10 mouse cellular contexts compared by ENCODE assay signal in the genomic region with DNA sequence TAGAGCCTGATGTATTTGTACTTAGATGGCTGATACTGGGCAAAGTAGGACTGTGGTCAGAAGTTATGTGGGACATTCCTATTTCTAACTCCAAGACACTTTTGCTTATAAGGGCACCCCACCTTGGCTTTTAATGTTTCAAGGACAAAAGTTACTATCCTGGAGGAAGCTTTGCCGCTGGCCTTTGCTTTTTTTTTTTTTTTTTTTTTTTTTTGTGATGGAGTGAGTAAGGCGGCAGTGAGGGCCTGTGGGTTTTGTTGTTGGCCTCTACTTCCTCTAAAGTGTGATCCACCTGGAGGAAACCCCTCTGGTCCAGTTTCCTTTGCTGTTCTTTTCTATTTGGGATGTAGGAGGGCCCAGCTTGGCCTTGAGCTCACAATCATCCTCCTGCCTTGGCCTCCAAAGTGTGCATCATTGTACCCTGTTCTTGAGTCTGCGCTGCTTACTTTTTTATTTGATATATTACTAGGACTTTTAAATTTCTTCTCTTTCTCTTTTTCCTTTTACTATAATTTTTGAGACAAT. TPM values are rescaled to one million over a fixed set of nuclear protein-coding genes. Genes with fewer than 3 reads are reported as not detected.
DNase-seq lines count a peak whose midpoint lies in the region; ATAC-seq lines count a peak whose summit lies in the region.
"Had no signal": no experiment of that assay in that cellular context is flagged by ENCODE, and none has a peak within 500 bp of the region (broad histone marks: within the 10 kb centered on the region; RNA-seq: fewer than 3 reads in every experiment).

No protein-coding gene starts in this region.

- H3K4me3 ChIP-seq in heart, embryonic 16.5 days (ENCODE audit: low read length): peak overlapping the region; percentile 100
- H3K4me3 ChIP-seq in brown adipose tissue, adult 24 weeks (ENCODE audit: insufficient read depth, low read depth, low read length): peak overlapping the region; percentile 99
- H3K4me3 ChIP-seq in hindbrain, embryonic 15.5 days: peak overlapping the region; percentile 67
- peak overlapping the region; percentile 99 for H3K4me3 ChIP-seq in midbrain, embryonic 14.5 days (replicated peaks; ENCODE audit: low read depth, low read length)

- no peaks in the 10 kb centered on the region for H3K9me3 ChIP-seq in heart, embryonic 16.5 days (replicated peaks; ENCODE audit: control insufficient read depth, low read length)
- no peaks in the 10 kb centered on the region for H3K9me3 ChIP-seq in hindbrain, embryonic 15.5 days
- H3K9me3 ChIP-seq in midbrain, embryonic 14.5 days (ENCODE audit: control insufficient read depth, low read length): no peaks in the 10 kb centered on the region

- H3K4me1 ChIP-seq in heart, embryonic 16.5 days (ENCODE audit: control insufficient read depth, insufficient read depth, low read length): peaks cover 15% of the 10 kb centered on the region
- H3K4me1 ChIP-seq in brown adipose tissue, adult 24 weeks (ENCODE audit: control insufficient read depth, insufficient read depth, insufficient read length, low read length): no peaks in the 10 kb centered on the region; the same call in 1 of the 2 replicates
- H3K4me1 ChIP-seq in hindbrain, embryonic 15.5 days (replicated peaks): peaks cover 27% of the 10 kb centered on the region
- peaks cover 11% of the 10 kb centered on the region for H3K4me1 ChIP-seq in midbrain, embryonic 14.5 days (ENCODE audit: control insufficient read depth, insufficient read depth, low read length)

- no peak for ATAC-seq in heart, embryonic 16.5 days (replicated peaks; ENCODE audit: extremely low read depth, insufficient read depth, low FRiP score)
- ATAC-seq in hindbrain, embryonic 15.5 days (ENCODE audit: low FRiP score, low read depth): no peak
- no peak for ATAC-seq in midbrain, embryonic 14.5 days (ENCODE audit: low FRiP score, low TSS enrichment)
- ATAC-seq in inflammation-experienced regulatory T-cells, adult 6 months: no peak

- peak overlapping the region; percentile 68 for H3K4me2 ChIP-seq in heart, embryonic 16.5 days (ENCODE audit: low read depth, low read length)
- peak overlapping the region; percentile 78 for H3K4me2 ChIP-seq in hindbrain, embryonic 15.5 days
- H3K4me2 ChIP-seq in midbrain, embryonic 14.5 days (ENCODE audit: low read length): peak overlapping the region; percentile 79

- H3K36me3 ChIP-seq in heart, embryonic 16.5 days (ENCODE audit: control insufficient read depth, insufficient read depth): peaks cover 12% of the 10 kb centered on the region
- peaks cover 22% of the 10 kb centered on the region for H3K36me3 ChIP-seq in hindbrain, embryonic 15.5 days
- H3K36me3 ChIP-seq in midbrain, embryonic 14.5 days (ENCODE audit: control insufficient read depth, insufficient read depth, low read length): peaks cover 29% of the 10 kb centered on the region

- no peaks in the 10 kb centered on the region for H3K27me3 ChIP-seq in heart, embryonic 16.5 days (ENCODE audit: control insufficient read depth, insufficient read depth, low read length)
- H3K27me3 ChIP-seq in hindbrain, embryonic 15.5 days: no peaks in the 10 kb centered on the region
- no peaks in the 10 kb centered on the region for H3K27me3 ChIP-seq in midbrain, embryonic 14.5 days (ENCODE audit: control insufficient read depth, insufficient read depth, low read length)

- no peak overlapping the region for H3K9ac ChIP-seq in heart, embryonic 16.5 days (ENCODE audit: low read length)
- H3K9ac ChIP-seq in hindbrain, embryonic 15.5 days: peak overlapping the region; percentile 79
- H3K9ac ChIP-seq in midbrain, embryonic 14.5 days (replicated peaks; ENCODE audit: low read length): peak overlapping the region; percentile 92; the same call in 1 of the 2 replicates

- no peak for DNase-seq in heart, adult 8-10 months (ENCODE audit: low spot score)
- DNase-seq in midbrain, embryonic 14.5 days: no peak
- no peak for DNase-seq in cerebellum, adult 18-20 months
- DNase-seq in layer of hippocampus, adult 11-12 months (ENCODE audit: low spot score): no peak
- DNase-seq: layer of hippocampus, adult 9-11 months; right cerebral cortex, postnatal 14 days had no signal

- WGBS in heart, embryonic 16.5 days: 78% methylated on average over 3 of the region's 3 CpGs
- WGBS in hindbrain, embryonic 15.5 days: 67% methylated on average over 3 of the region's 3 CpGs
- WGBS in midbrain, embryonic 14.5 days: 79% methylated on average over 3 of the region's 3 CpGs

- H3K27ac ChIP-seq in heart, embryonic 16.5 days (ENCODE audit: low read length): peak overlapping the region; percentile 96
- H3K27ac ChIP-seq in brown adipose tissue, adult 24 weeks (replicated peaks; ENCODE audit: low read depth, low read length): peak overlapping the region; percentile 70; the same call in 1 of the 2 replicates
- H3K27ac ChIP-seq in hindbrain, embryonic 15.5 days (replicated peaks): peak overlapping the region; percentile 98
- peak overlapping the region; percentile 98; the same call in 1 of the 2 replicates for H3K27ac ChIP-seq in midbrain, embryonic 14.5 days (replicated peaks; ENCODE audit: low read depth, low read length)

RNA-seq across cellular contexts. Expression of gene Phf12, which starts 3.0 kb away (rescaled TPM):
- 11.6 and 12.4 TPM in 2 replicates for polyA plus RNA-seq in heart, embryonic 16.5 days (2015; fragmentation: Nextera tagmentation; extraction: Ambion mirVana)
- total RNA-seq in heart, adult 8-10 months (2022): 10 to 100 TPM; 24.8 to 27.5 (median 26.0) TPM
- polyA plus RNA-seq in brown adipose tissue, adult 24 weeks (2012; ENCODE audit: insufficient read depth, insufficient read length, missing spikeins): 9.6 and 13.3 TPM in 2 replicates
- 15.1 and 19.0 TPM in 2 replicates for polyA plus RNA-seq in hindbrain, embryonic 15.5 days (2015; fragmentation: Nextera tagmentation; extraction: Ambion mirVana)
- 18.5 and 20.3 TPM in 2 replicates for polyA plus RNA-seq in midbrain, embryonic 14.5 days (2014; fragmentation: Nextera tagmentation; extraction: Ambion mirVana)
- 10 to 100 TPM; 21.4 to 37.6 (median 35.3) TPM for polyA plus RNA-seq in inflammation-experienced regulatory T-cells, adult 6 months (2017; shearing (Covaris generic))

RNA-seq across cellular contexts. Expression of gene Dhrs13, which starts 46.5 kb away (rescaled TPM):
- polyA plus RNA-seq in heart, embryonic 16.5 days (2015; fragmentation: Nextera tagmentation; extraction: Ambion mirVana): 12.3 and 12.6 TPM in 2 replicates
- total RNA-seq in heart, adult 8-10 months (2022): 1 to 10 TPM; 2.8 to 5.1 (median 4.2) TPM
- 3.0 and 3.4 TPM in 2 replicates for polyA plus RNA-seq in brown adipose tissue, adult 24 weeks (2012; ENCODE audit: insufficient read depth, insufficient read length, missing spikeins)
- 48.6 and 55.6 TPM in 2 replicates for polyA plus RNA-seq in hindbrain, embryonic 15.5 days (2015; fragmentation: Nextera tagmentation; extraction: Ambion mirVana)
- polyA plus RNA-seq in midbrain, embryonic 14.5 days (2014; fragmentation: Nextera tagmentation; extraction: Ambion mirVana): 51.3 and 62.5 TPM in 2 replicates
- polyA plus RNA-seq in inflammation-experienced regulatory T-cells, adult 6 months (2017; shearing (Covaris generic)): 1 to 10 TPM in 2 of 3 experiments, under 1 TPM in 1; 0.94 to 1.8 (median 1.7) TPM

RNA-seq across cellular contexts. Expression of gene Flot2, which starts 52.1 kb away (rescaled TPM):
- 109 and 112 TPM in 2 replicates for polyA plus RNA-seq in heart, embryonic 16.5 days (2015; fragmentation: Nextera tagmentation; extraction: Ambion mirVana)
- total RNA-seq in heart, adult 8-10 months (2022): 10 to 100 TPM; 53.5 to 62.6 (median 56.4) TPM
- 74.4 and 110 TPM in 2 replicates for polyA plus RNA-seq in brown adipose tissue, adult 24 weeks (2012; ENCODE audit: insufficient read depth, insufficient read length, missing spikeins)
- 103 and 106 TPM in 2 replicates for polyA plus RNA-seq in hindbrain, embryonic 15.5 days (2015; fragmentation: Nextera tagmentation; extraction: Ambion mirVana)
- 57.4 and 64.8 TPM in 2 replicates for polyA plus RNA-seq in midbrain, embryonic 14.5 days (2014; fragmentation: Nextera tagmentation; extraction: Ambion mirVana)
- polyA plus RNA-seq in inflammation-experienced regulatory T-cells, adult 6 months (2017; shearing (Covaris generic)): 10 to 100 TPM; 21.3 to 36.0 (median 24.7) TPM

RNA-seq across cellular contexts. Expression of gene Sez6, which starts 55.0 kb away (rescaled TPM):
- 0.04 and 0.19 TPM in 2 replicates for polyA plus RNA-seq in heart, embryonic 16.5 days (2015; fragmentation: Nextera tagmentation; extraction: Ambion mirVana)
- under 1 TPM; 0.19 to 0.84 (median 0.52) TPM for total RNA-seq in heart, adult 8-10 months (2022)
- 0.44 TPM in 1 of 2 replicates, not detected in the other for polyA plus RNA-seq in brown adipose tissue, adult 24 weeks (2012; ENCODE audit: insufficient read depth, insufficient read length, missing spikeins)
- polyA plus RNA-seq in hindbrain, embryonic 15.5 days (2015; fragmentation: Nextera tagmentation; extraction: Ambion mirVana): 123 and 151 TPM in 2 replicates
- 121 and 124 TPM in 2 replicates for polyA plus RNA-seq in midbrain, embryonic 14.5 days (2014; fragmentation: Nextera tagmentation; extraction: Ambion mirVana)
- under 1 TPM in 1 of 3 experiments, not detected in 2; 0.24 TPM for polyA plus RNA-seq in inflammation-experienced regulatory T-cells, adult 6 months (2017; shearing (Covaris generic))
